ENCODE assay signal across 25 mouse cellular contexts in the genomic region with DNA sequence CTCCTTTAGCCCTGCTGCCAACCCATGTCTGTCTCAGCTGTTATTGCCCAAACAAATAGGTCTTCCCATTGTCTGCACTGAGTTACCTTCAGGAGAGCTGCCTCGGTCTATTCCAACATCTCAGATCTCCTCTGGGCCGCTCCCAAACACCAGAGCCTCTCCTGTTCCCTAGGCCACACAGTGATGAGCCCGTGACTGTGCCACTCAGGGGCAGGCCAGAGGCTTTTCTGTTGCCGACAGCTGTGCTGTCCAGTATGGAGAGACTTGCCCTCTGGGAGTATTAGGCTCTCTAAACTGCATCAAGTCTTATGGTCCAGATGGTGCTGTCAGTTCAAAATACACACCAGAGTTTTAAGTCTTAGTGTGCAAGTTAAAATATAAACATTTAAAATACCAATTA.
DNase-seq lines count a peak whose midpoint lies in the region; ATAC-seq lines count a peak whose summit lies in the region.
"Had no signal": no experiment of that assay in that cellular context is flagged by ENCODE, and none has a peak within 500 bp of the region (broad histone marks: within the 10 kb centered on the region; RNA-seq: fewer than 3 reads in every experiment).

No protein-coding gene starts in this region.

- H3K4me1 ChIP-seq in hindbrain, embryonic 11.5 days (replicated peaks; ENCODE audit: control insufficient read depth, insufficient read depth, low read length) = no peaks in the 10 kb centered on the region
- 0 out of 2 replicates have a peak, but pooled peaks cover 4% of the 10 kb centered on the region for H3K4me1 ChIP-seq in hindbrain, embryonic 13.5 days (replicated peaks)
- no peaks in the 10 kb centered on the region for H3K4me1 ChIP-seq in midbrain, embryonic 13.5 days (replicated peaks)
- H3K4me1 ChIP-seq in midbrain, embryonic 14.5 days (ENCODE audit: control insufficient read depth, insufficient read depth, low read length) = no peaks in the 10 kb centered on the region
- no peaks in the 10 kb centered on the region for H3K4me1 ChIP-seq in limb, embryonic 13.5 days
- H3K4me1 ChIP-seq in limb, embryonic 15.5 days = no peaks in the 10 kb centered on the region
- H3K4me1 ChIP-seq: forebrain, embryonic 10.5 days; heart, embryonic 13.5 days had no signal

- no peaks in the 10 kb centered on the region for H3K9me3 ChIP-seq in hindbrain, embryonic 11.5 days (ENCODE audit: control insufficient read depth, low read length)
- H3K9me3 ChIP-seq in hindbrain, embryonic 13.5 days = no peaks in the 10 kb centered on the region
- no peaks in the 10 kb centered on the region for H3K9me3 ChIP-seq in midbrain, embryonic 13.5 days
- no peaks in the 10 kb centered on the region for H3K9me3 ChIP-seq in midbrain, embryonic 14.5 days (ENCODE audit: control insufficient read depth, low read length)
- H3K9me3 ChIP-seq in limb, embryonic 13.5 days = no peaks in the 10 kb centered on the region
- no peaks in the 10 kb centered on the region for H3K9me3 ChIP-seq in limb, embryonic 15.5 days
- H3K9me3 ChIP-seq: forebrain, embryonic 10.5 days; heart, embryonic 13.5 days; kidney, embryonic 15.5 days had no signal

- no peak overlapping the region for H3K9ac ChIP-seq in hindbrain, embryonic 11.5 days (ENCODE audit: low read depth, low read length)
- no peak overlapping the region for H3K9ac ChIP-seq in hindbrain, embryonic 13.5 days
- no peak overlapping the region for H3K9ac ChIP-seq in midbrain, embryonic 13.5 days (replicated peaks)
- H3K9ac ChIP-seq in midbrain, embryonic 14.5 days (replicated peaks; ENCODE audit: low read length) = no peak overlapping the region
- no peak overlapping the region for H3K9ac ChIP-seq in limb, embryonic 13.5 days
- no peak overlapping the region for H3K9ac ChIP-seq in limb, embryonic 15.5 days
- H3K9ac ChIP-seq: heart, embryonic 13.5 days; kidney, embryonic 15.5 days; liver, postnatal 0 days had no signal

- whole genome bisulfite sequencing in hindbrain, embryonic 11.5 days = 67% methylated on average over 4 of the region's 4 CpGs
- WGBS in hindbrain, embryonic 13.5 days = 56% methylated on average over 4 of the region's 4 CpGs
- 73% methylated on average over 4 of the region's 4 CpGs for WGBS in midbrain, embryonic 13.5 days
- WGBS in midbrain, embryonic 14.5 days = 51% methylated on average over 4 of the region's 4 CpGs
- 66% methylated on average over 4 of the region's 4 CpGs for WGBS in limb, embryonic 13.5 days
- WGBS in limb, embryonic 15.5 days = 72% methylated on average over 4 of the region's 4 CpGs

- no peaks in the 10 kb centered on the region for H3K27me3 ChIP-seq in hindbrain, embryonic 11.5 days (ENCODE audit: control insufficient read depth, insufficient read depth, low read length)
- H3K27me3 ChIP-seq in hindbrain, embryonic 13.5 days = no peaks in the 10 kb centered on the region
- H3K27me3 ChIP-seq in midbrain, embryonic 13.5 days = no peaks in the 10 kb centered on the region
- no peaks in the 10 kb centered on the region for H3K27me3 ChIP-seq in midbrain, embryonic 14.5 days (ENCODE audit: control insufficient read depth, insufficient read depth, low read length)
- H3K27me3 ChIP-seq in limb, embryonic 13.5 days = no peaks in the 10 kb centered on the region
- H3K27me3 ChIP-seq in limb, embryonic 15.5 days = no peaks in the 10 kb centered on the region
- H3K27me3 ChIP-seq: heart, embryonic 13.5 days; kidney, embryonic 15.5 days had no signal

- DNase-seq in hindbrain, embryonic 11.5 days (ENCODE audit: low spot score) = no peak
- no peak for DNase-seq in midbrain, embryonic 14.5 days
- DNase-seq in frontal cortex, postnatal 25 days (ENCODE audit: low spot score in 2 of 2) = no peak
- DNase-seq: adrenal gland, adult 2 months; cerebellum, adult 11-12 months; gastrocnemius, postnatal 14 days; heart, adult 18-20 months; heart, postnatal 14 days; layer of hippocampus, adult 9-11 months; liver, postnatal 0 days; right cerebral cortex, postnatal 25 days; thymus, postnatal 25 days had no signal

- no peak overlapping the region for H3K4me2 ChIP-seq in hindbrain, embryonic 11.5 days (replicated peaks; ENCODE audit: low read depth, low read length)
- H3K4me2 ChIP-seq in hindbrain, embryonic 13.5 days = no peak overlapping the region
- H3K4me2 ChIP-seq in midbrain, embryonic 13.5 days (replicated peaks) = no peak overlapping the region
- no peak overlapping the region for H3K4me2 ChIP-seq in midbrain, embryonic 14.5 days (ENCODE audit: low read length)
- H3K4me2 ChIP-seq in limb, embryonic 13.5 days (replicated peaks) = no peak overlapping the region
- no peak overlapping the region for H3K4me2 ChIP-seq in limb, embryonic 15.5 days
- H3K4me2 ChIP-seq: heart, embryonic 13.5 days; kidney, embryonic 15.5 days; liver, embryonic 11.5 days had no signal

- no peak overlapping the region for H3K4me3 ChIP-seq in hindbrain, embryonic 11.5 days (ENCODE audit: low read depth, low read length)
- no peak overlapping the region for H3K4me3 ChIP-seq in hindbrain, embryonic 13.5 days
- H3K4me3 ChIP-seq in midbrain, embryonic 13.5 days (replicated peaks) = no peak overlapping the region
- no peak overlapping the region for H3K4me3 ChIP-seq in midbrain, embryonic 14.5 days (replicated peaks; ENCODE audit: low read depth, low read length)
- no peak overlapping the region for H3K4me3 ChIP-seq in limb, embryonic 13.5 days
- H3K4me3 ChIP-seq in limb, embryonic 15.5 days = no peak overlapping the region
- H3K4me3 ChIP-seq: forebrain, embryonic 10.5 days; heart, embryonic 13.5 days; kidney, embryonic 15.5 days had no signal

- peak; percentile 45; the same call in 1 of the 2 replicates for ATAC-seq in hindbrain, embryonic 11.5 days (ENCODE audit: low FRiP score)
- no peak; the same call in 1 of the 2 replicates for ATAC-seq in hindbrain, embryonic 13.5 days (ENCODE audit: low FRiP score)
- 0 out of 2 replicates have a peak, but pooled peaks have one; percentile 48 for ATAC-seq in midbrain, embryonic 13.5 days
- ATAC-seq in midbrain, embryonic 14.5 days (ENCODE audit: low FRiP score, low TSS enrichment) = no peak
- peak; percentile 66; the same call in 1 of the 2 replicates for ATAC-seq in limb, embryonic 13.5 days (ENCODE audit: low FRiP score, low read depth)
- ATAC-seq in limb, embryonic 15.5 days (ENCODE audit: insufficient number of reproducible peaks, low FRiP score, low TSS enrichment, low read depth) = 0 out of 2 replicates have a peak, but pooled peaks have one; percentile 52
- ATAC-seq: forebrain, embryonic 16.5 days; hindbrain, postnatal 0 days; intestine, embryonic 16.5 days; liver, postnatal 0 days; lung, postnatal 0 days had no signal

- H3K36me3 ChIP-seq in hindbrain, embryonic 11.5 days (ENCODE audit: control insufficient read depth, insufficient read depth, low read length) = no peaks in the 10 kb centered on the region
- 0 out of 2 replicates have a peak, but pooled peaks cover 2% of the 10 kb centered on the region for H3K36me3 ChIP-seq in hindbrain, embryonic 13.5 days
- H3K36me3 ChIP-seq in midbrain, embryonic 13.5 days = no peaks in the 10 kb centered on the region
- H3K36me3 ChIP-seq in midbrain, embryonic 14.5 days (ENCODE audit: control insufficient read depth, insufficient read depth, low read length) = no peaks in the 10 kb centered on the region
- H3K36me3 ChIP-seq in limb, embryonic 13.5 days = no peaks in the 10 kb centered on the region
- H3K36me3 ChIP-seq in limb, embryonic 15.5 days = no peaks in the 10 kb centered on the region
- H3K36me3 ChIP-seq: heart, embryonic 13.5 days; kidney, embryonic 15.5 days had no signal

- no peak overlapping the region for H3K27ac ChIP-seq in hindbrain, embryonic 11.5 days (ENCODE audit: low read depth, low read length)
- no peak overlapping the region for H3K27ac ChIP-seq in hindbrain, embryonic 13.5 days
- no peak overlapping the region for H3K27ac ChIP-seq in midbrain, embryonic 13.5 days
- H3K27ac ChIP-seq in midbrain, embryonic 14.5 days (replicated peaks; ENCODE audit: low read depth, low read length) = no peak overlapping the region
- H3K27ac ChIP-seq in limb, embryonic 13.5 days = no peak overlapping the region
- H3K27ac ChIP-seq in limb, embryonic 15.5 days = 0 out of 2 replicates have a peak overlapping the region, but pooled peaks have one; percentile 11
- H3K27ac ChIP-seq: forebrain, embryonic 10.5 days; heart, embryonic 13.5 days; hindbrain, postnatal 0 days; kidney, embryonic 15.5 days; macrophage had no signal

Comparison
In these comparisons a context has a peak if more than half of its experiments do, and no peak if none do; other contexts are left out.
1. ATAC-seq: peak in hindbrain, embryonic 11.5 days (single experiment), midbrain, embryonic 13.5 days (single experiment), limb, embryonic 13.5 days (single experiment) and limb, embryonic 15.5 days (single experiment); none in hindbrain, embryonic 13.5 days (single experiment) and midbrain, embryonic 14.5 days (single experiment).